Mouse (Mus musculus) heart, postnatal 0 days (tissue): Measurements from ENCODE around the gene Xirp1.

Experiments
- CTCF ChIP-seq: IDR thresholded peaks from 2 replicates; pipeline ENCODE4 v1.5.1; 2016; ENCODE audit warnings: antibody characterized with exemption, control low read depth, low read depth
- EP300 ChIP-seq: IDR thresholded peaks from 2 replicates; pipeline ENCODE4 v1.6.1; 2016; ENCODE audit warnings: antibody characterized with exemption, low read depth

GRCm38 (mm10) chr9:119966221-119966910 is 57.0 kb downstream of the Xirp1 start:
- TF ChIP-seq CTCF (no peak), EP300 (no peak)
